Mouse (Mus musculus) midbrain, postnatal 0 days (tissue): ENCODE data around the gene Mrtfb. TPM values are rescaled to one million over a fixed set of nuclear protein-coding genes. Genes with fewer than 3 reads are reported as not detected.

Source experiments
- ATAC-seq: fragments of 200-750 bp; cut with Nextera tagmentation; 2 replicates; pipeline ENCODE4 v1.8.0; 2017; ENCODE audit warnings: moderate number of reproducible peaks, mild to moderate bottlenecking, moderate TSS enrichment, moderate library complexity; ENCODE audit not compliant: low FRiP score
- DNase-seq: peaks from one replicate; pipeline ENCODE4 v3.0.0-alpha.2; 2015; ENCODE audit warnings: low spot score
- H3K27ac ChIP-seq: fragments of 300-500 bp; sonication (generic); 2 replicates; pipeline ENCODE4 v1.5.1; 2014; ENCODE audit warnings: low read depth, mild to moderate bottlenecking, low read length, mixed read lengths
- H3K27me3 ChIP-seq: fragments of 300-500 bp; sonication (generic); 2 replicates; pipeline ENCODE4 v1.6.1; 2014; ENCODE audit warnings: low read length, control low read depth, mixed read lengths; ENCODE audit not compliant: insufficient read depth
- H3K36me3 ChIP-seq: fragments of 300-500 bp; sonication (generic); 2 replicates; pipeline ENCODE4 v1.6.1; 2014; ENCODE audit warnings: low read length, control low read depth, mixed read lengths; ENCODE audit not compliant: insufficient read depth
- H3K4me1 ChIP-seq: fragments of 300-500 bp; sonication (generic); 2 replicates; pipeline ENCODE4 v1.6.1; 2014; ENCODE audit warnings: mild to moderate bottlenecking, control low read depth, antibody characterized with exemption, low read length, mixed read lengths; ENCODE audit not compliant: insufficient read depth
- H3K4me2 ChIP-seq: fragments of 300-500 bp; sonication (generic); 2 replicates; pipeline ENCODE4 v1.6.1; 2014; ENCODE audit warnings: low read depth, mild to moderate bottlenecking, low read length, mixed read lengths; ENCODE audit not compliant: poor library complexity, severe bottlenecking
- H3K4me3 ChIP-seq: fragments of 300-500 bp; sonication (generic); 2 replicates; pipeline ENCODE4 v1.5.1; 2014; ENCODE audit warnings: low read depth, mild to moderate bottlenecking, low read length, moderate library complexity
- H3K9ac ChIP-seq: fragments of 300-500 bp; sonication (generic); replicated peaks from 2 replicates; pipeline ENCODE4 v1.6.1; 2014; ENCODE audit warnings: mild to moderate bottlenecking, low read length, moderate library complexity, mixed read lengths; ENCODE audit not compliant: poor library complexity, severe bottlenecking
- H3K9me3 ChIP-seq: fragments of 300-500 bp; sonication (generic); 2 replicates; pipeline ENCODE4 v1.6.1; 2016; ENCODE audit warnings: low read length, control low read depth
- CTCF ChIP-seq: IDR thresholded peaks from 2 replicates; pipeline ENCODE4 v1.5.1; 2016; ENCODE audit warnings: antibody characterized with exemption, mild to moderate bottlenecking
- WGBS: fragments of 180-500 bp; shearing (Covaris S2); extraction: QIAGEN DNeasy Blood & Tissue Kit; methylation state at CpG from one replicate; pipeline ENCODE4 v1.1.7; 2014; 5-methylcytosine and 5-hydroxymethylcytosine counted together
- polyA plus RNA-seq: library from polyadenylated mRNA; unstranded; fragments of >200 nt; fragmentation: Nextera tagmentation; extraction: Ambion mirVana; gene quantifications from 2 replicates; pipeline ENCODE4 v1.2.1, GENCODE M21; 2015
- total RNA-seq: library from RNA; depleted of rRNA; stranded (reverse); fragments of >200 nt; gene quantifications from 2 replicates; pipeline ENCODE4 v1.2.3, GENCODE M21; 2014

Mrtfb gene
- total and polyA plus RNA-seq, 2 experiments from 2014 or later, result 13.8 to 24.1 TPM

- 47% methylated on average over 9 of the region's 9 CpGs for WGBS
- no peak for ATAC-seq
- Histone ChIP-seq H3K9ac (peak overlapping the region; percentile 37), H3K4me2 (peak overlapping the region; percentile 58), H3K27me3 (no peaks in the 10 kb centered on the region), H3K27ac (peak overlapping the region; percentile 77), H3K4me1 (peaks cover 3% of the 10 kb centered on the region; the same call in 1 of the 2 replicates), H3K9me3 (no peaks in the 10 kb centered on the region), H3K4me3 (peak overlapping the region; percentile 38), H3K36me3 (no peaks in the 10 kb centered on the region)
- DNase-seq, result no peak
- no peak for TF ChIP-seq CTCF
These were observed 103.2 kb downstream of the Mrtfb start for GRCm38 (mm10) chr16:13359405-13359858.

- no peak for TF ChIP-seq CTCF
- DNase-seq (no peak), ATAC-seq (no peak)
- peak overlapping the region; percentile 38; the same call in 1 of the 2 replicates for H3K4me3 ChIP-seq
- peak overlapping the region; percentile 58 for H3K4me2 ChIP-seq
- H3K9me3 ChIP-seq, result no peaks in the 10 kb centered on the region
- H3K27me3 ChIP-seq, result no peaks in the 10 kb centered on the region
- peaks cover 6% of the 10 kb centered on the region; the same call in 1 of the 2 replicates for H3K4me1 ChIP-seq
- no peaks in the 10 kb centered on the region for H3K36me3 ChIP-seq
- H3K9ac ChIP-seq, result no peak overlapping the region
- no peak overlapping the region for H3K27ac ChIP-seq
These were observed 103.9 kb downstream of the Mrtfb start for GRCm38 (mm10) chr16:13360208-13360607.

DNA sequence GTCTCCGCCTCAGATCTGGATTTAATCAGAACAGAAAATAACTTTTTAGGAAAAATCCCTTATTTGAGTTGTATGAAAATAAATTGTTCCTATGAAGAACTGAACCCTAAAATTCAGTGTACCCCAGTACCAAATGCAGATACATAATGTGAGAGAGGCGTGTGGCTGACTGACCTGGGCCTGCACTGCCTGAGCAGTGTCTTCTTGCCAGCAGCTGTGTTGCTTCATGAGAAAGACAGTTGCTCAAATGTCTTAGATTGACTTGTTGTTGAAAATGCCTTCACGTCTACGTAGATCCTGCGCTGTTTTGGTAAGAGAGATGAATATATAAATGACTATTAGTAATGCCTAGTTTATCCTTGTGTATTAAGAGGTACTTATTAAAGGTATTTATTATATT, 104.6 kb downstream of the Mrtfb start:
- Histone ChIP-seq H3K4me1 (peaks cover 6% of the 10 kb centered on the region; the same call in 1 of the 2 replicates), H3K4me2 (peak overlapping the region; percentile 58), H3K27ac (no peak overlapping the region), H3K27me3 (no peaks in the 10 kb centered on the region), H3K4me3 (no peak overlapping the region), H3K9ac (no peak overlapping the region), H3K9me3 (no peaks in the 10 kb centered on the region), H3K36me3 (no peaks in the 10 kb centered on the region)
- no peak for TF ChIP-seq CTCF
- 92% methylated on average over 5 of the region's 5 CpGs for WGBS
- no peak for ATAC-seq
- no peak for DNase-seq

DNA sequence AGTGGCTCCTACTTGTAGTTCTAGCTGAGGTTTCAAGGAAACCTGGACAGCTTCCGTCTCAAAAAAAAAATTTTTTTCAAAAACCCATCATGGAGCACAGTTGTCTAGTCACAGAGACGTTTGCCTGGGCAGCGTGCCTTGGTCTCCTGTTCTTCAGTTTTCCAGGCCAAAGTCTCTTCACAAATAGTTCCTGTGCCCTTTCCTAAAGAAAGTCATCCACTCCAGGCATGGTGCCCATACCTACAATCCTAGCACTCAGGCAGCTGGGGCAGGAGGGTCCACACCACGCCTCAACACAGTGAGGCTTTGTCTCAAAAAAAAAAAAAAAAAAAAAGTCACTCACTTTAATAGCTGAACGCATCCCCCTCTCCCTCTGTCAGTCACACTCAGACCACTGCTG, 106.9 kb downstream of the Mrtfb start:
- Histone ChIP-seq H3K27me3 (no peaks in the 10 kb centered on the region), H3K4me2 (no peak overlapping the region), H3K9me3 (no peaks in the 10 kb centered on the region), H3K36me3 (no peaks in the 10 kb centered on the region), H3K27ac (no peak overlapping the region), H3K4me3 (no peak overlapping the region), H3K4me1 (peaks cover 18% of the 10 kb centered on the region), H3K9ac (no peak overlapping the region)
- no peak for ATAC-seq
- TF ChIP-seq CTCF, result no peak
- DNase-seq, result no peak
- WGBS, result 74% methylated on average over 5 of the region's 5 CpGs

DNA sequence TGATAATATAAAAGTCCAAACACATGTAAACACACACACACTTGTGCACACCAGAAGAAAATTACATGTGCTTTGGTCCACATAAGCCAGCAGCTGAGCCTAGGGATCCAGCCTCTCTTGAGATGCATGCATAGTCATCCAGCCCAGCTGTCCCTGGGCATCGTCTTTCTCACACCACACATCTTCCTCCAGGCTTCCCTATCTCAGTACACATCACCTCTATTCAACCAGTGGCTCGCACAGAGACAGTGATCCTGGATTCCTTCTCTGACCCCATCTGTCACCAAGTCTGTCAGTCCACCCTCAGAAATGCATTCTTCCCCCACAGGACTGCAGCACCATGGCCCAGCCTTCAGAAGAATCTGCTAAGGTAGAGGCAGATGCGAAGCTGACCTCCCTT, 107.9 kb downstream of the Mrtfb start:
- Histone ChIP-seq H3K4me1 (peaks cover 18% of the 10 kb centered on the region), H3K9me3 (no peaks in the 10 kb centered on the region), H3K4me2 (no peak overlapping the region), H3K9ac (no peak overlapping the region), H3K27me3 (no peaks in the 10 kb centered on the region), H3K36me3 (no peaks in the 10 kb centered on the region), H3K27ac (no peak overlapping the region), H3K4me3 (no peak overlapping the region)
- ATAC-seq (no peak), DNase-seq (no peak)
- TF ChIP-seq CTCF, result no peak
- 70% methylated on average over 3 of the region's 3 CpGs for WGBS

DNA sequence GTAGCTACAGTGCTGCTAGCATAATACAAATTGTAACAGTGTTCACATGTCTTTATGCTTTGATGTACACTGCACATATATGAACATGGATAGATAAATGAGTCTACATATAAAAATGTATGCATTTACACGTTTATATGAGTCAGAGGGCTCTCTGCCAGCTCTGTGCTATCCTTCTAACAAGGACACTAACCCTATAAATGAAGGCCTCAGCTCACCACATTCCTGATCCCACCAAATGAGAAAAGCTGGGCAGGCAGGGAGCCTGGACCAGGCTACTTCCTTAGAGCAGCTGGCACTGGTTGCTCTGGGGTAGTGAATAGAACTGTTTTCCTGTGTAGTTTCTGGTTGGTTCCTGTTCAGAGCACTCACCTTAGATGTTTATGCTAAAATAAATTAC, 110.0 kb downstream of the Mrtfb start:
- peaks cover 14% of the 10 kb centered on the region for H3K4me1 ChIP-seq
- no peaks in the 10 kb centered on the region for H3K27me3 ChIP-seq
- H3K4me2 ChIP-seq, result no peak overlapping the region
- WGBS, result 66% methylated on average over 1 of the region's 1 CpGs
- no peak for ATAC-seq
- no peak for DNase-seq
- no peak overlapping the region for H3K9ac ChIP-seq
- no peaks in the 10 kb centered on the region for H3K36me3 ChIP-seq
- peak overlapping the region; percentile 68 for H3K27ac ChIP-seq
- no peak for TF ChIP-seq CTCF
- H3K9me3 ChIP-seq, result no peaks in the 10 kb centered on the region
- no peak overlapping the region for H3K4me3 ChIP-seq
